Mouse (Mus musculus) adipocyte (in vitro differentiated cells): ENCODE measurements around the gene Lmo7.

Source experiments
- DNase-seq: peaks from one replicate; pipeline ENCODE4 v3.0.0-alpha.2; 2016; ENCODE audit warnings: low spot score

Lmo7 gene

DNA sequence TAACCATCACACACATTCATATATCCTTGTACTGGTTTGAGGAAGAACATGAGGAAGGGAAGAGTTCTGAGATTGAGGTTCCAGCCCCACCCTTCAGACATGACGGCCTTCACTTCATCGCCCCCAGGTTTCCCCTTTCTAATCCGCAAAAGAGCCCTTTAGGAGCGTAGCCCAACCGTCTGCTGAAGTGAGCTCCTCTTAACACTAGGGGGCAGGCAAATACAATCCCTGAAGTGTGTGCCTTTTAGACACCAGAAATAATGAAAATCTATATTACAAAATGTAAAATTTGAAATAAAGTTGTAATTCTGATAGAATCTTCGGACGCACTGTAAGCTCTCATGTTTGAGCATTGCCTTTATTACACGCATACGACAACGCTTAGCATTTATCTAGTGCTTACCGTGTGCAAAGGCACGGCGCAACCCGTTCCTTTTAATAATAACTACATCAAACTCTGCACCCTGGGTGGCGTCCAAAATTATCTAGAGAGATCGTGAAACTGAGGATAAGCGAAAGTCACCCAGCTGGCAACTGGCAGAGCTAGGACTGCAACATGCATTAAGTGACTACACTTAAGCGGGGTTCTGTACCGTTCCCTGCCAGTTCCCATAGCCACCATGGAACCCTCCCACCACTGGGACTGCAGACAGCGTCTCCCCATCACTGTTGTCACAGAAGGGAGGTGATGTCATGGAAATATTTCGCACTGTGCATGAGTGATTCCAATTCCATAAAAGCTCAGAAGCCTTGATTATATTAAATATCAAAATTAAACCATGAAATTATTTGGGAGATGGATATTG lies 217.2 kb downstream of the Lmo7 start:
- DNase-seq = peak; percentile 35

DNA sequence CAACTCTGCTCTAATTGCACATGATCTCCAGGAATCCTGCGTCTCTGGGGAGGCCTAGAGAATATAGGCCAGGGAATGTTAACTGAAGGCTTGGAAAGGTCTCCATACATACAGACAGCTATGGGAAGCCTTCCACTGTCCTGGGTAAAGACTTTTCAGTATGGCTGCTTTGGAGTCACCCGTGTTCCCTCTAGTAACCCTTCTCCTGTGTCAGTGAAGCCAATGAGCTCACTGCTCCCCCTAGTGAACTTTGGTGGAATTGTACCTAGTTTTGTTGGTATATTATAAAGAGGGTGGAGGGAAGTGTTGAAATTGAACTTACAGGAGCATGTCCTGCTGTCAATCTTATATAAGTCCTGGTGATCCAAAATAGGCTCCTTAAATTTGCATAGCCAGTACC lies 219.4 kb downstream of the Lmo7 start:
- peak; percentile 70 for DNase-seq

DNA sequence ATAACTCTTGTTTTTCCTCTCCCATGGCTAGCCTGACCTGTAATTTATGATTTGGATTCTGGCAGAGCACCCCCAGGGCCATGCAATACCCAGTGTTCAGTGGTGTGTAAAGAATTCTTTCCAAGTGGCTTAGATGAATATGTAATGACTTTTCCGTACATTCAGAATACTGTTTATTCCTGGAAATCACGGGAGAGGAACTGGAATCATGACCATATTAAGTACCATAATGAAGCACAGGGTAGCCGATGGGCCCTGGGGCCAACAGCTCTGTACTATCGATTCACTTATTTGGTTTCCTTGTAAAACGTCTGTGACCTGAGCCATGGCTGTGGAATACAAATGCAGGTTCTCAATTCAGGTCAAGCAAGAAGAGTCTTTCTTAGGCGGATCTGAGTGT lies 221.3 kb downstream of the Lmo7 start:
- DNase-seq = no peak

GRCm38 (mm10) chr14:101953793-101954468 lies 224.2 kb downstream of the Lmo7 start:
- DNase-seq = no peak

GRCm38 (mm10) chr14:101964381-101964780 lies 234.6 kb downstream of the Lmo7 start:
- DNase-seq = no peak

DNA sequence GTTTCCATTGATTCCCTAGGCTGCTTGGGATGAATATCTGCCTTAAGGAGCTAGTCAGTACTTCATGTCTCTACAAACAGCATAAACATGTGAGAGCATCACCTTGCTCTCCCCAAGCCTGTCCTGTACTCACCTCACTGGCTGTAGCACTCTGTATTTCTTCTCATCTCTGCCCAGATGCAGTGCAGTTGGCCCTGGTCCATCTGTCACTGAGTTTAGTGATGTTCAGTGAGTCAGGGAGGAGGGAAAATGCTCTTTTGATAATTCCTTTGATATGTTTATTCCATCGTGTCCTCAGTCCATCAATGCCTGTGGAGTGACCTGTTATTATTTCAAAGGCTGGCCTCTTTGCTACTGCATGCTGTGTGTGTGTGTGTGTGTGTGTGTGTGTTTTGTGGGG lies 235.2 kb downstream of the Lmo7 start:
- DNase-seq = no peak

DNA sequence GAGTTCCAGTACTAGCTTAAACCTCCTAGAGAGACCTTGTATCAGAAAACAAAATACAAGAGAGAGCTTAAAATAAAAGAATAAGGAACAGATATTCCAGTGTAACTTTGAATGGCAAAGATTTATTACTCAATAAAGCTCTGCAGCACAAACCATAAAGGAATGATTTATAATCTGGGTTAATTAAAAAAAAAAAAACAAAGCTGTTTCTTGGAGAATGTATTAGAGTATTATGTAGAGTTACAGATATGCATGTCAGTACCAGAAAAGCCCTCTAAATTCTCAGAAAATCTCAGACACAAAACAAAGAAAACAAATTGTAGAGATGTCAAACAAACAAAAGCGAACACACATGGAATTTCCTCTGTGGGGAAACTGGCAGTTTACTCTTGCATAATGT lies 243.0 kb downstream of the Lmo7 start:
- no peak for DNase-seq

DNA sequence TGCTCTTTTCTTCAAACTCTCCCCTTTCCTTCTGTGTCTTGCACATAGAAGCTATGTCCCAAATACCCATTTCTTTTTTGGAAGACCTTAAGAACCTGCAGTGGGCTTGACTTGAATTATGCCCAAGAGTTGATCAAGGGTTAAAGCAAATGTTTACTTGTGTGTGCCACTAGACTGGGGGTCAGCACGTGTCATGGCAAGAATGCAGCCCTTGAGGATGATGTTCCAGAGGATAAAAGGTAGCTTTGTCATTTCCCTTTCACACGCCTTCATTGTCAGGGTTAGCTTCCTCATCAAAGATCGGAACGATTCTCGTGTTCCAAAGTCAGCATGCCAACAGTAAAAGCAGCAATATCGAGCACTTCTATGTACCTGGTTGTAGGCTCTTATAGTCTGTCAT lies 243.4 kb downstream of the Lmo7 start:
- no peak for DNase-seq

- DNase-seq = no peak
These were observed 246.4 kb downstream of the Lmo7 start for GRCm38 (mm10) chr14:101976021-101976685.
